Mouse (Mus musculus) CH12.LX (cell line): ENCODE data around the gene Ccser1. TPM values are rescaled to one million over a fixed set of nuclear protein-coding genes. Genes with fewer than 3 reads are reported as not detected.

Experiments used
- DNase-seq: peaks from one replicate; pipeline ENCODE4 v3.0.0-alpha.2; 2013; ENCODE audit errors: extremely low read depth
- H3K27ac ChIP-seq: 2 replicates; pipeline ENCODE4 v1.5.1; 2012; ENCODE audit warnings: low read depth, mild to moderate bottlenecking, control low read depth, moderate library complexity; ENCODE audit not compliant: insufficient read depth
- H3K27me3 ChIP-seq: replicated peaks from 2 replicates; pipeline ENCODE3; 2012; ENCODE audit warnings: inconsistent platforms
- H3K36me3 ChIP-seq, 2 experiments: replicated peaks in 1 of 2; 2 replicates each; pipeline versions ENCODE3 to v1.6.1; 2012; ENCODE audit warnings: inconsistent platforms in 1 of 2, low read length in 1 of 2, mild to moderate bottlenecking in 1 of 2, mixed read lengths in 1 of 2, moderate library complexity in 1 of 2; ENCODE audit not compliant: control insufficient read depth in 1 of 2, insufficient read depth in 1 of 2
- H3K4me1 ChIP-seq, 2 experiments: 2 replicates each; pipeline ENCODE4 v1.6.1; 2012; ENCODE audit warnings: inconsistent platforms in 1 of 2, moderate library complexity in 1 of 2; ENCODE audit not compliant: insufficient read depth in 2 of 2, control insufficient read depth in 1 of 2
- H3K4me2 ChIP-seq: 2 replicates; pipeline ENCODE4 v1.6.1; 2012; ENCODE audit warnings: low read depth, mild to moderate bottlenecking, control low read depth; ENCODE audit not compliant: poor library complexity, insufficient read depth, severe bottlenecking
- H3K4me3 ChIP-seq, 3 experiments: fragments of 150-350 bp in 1 of 3; sonication (generic) in 1 of 3; replicated peaks in 1 of 3; 2 replicates each; pipeline versions ENCODE3 to v1.5.1; 2011 to 2012; ENCODE audit warnings: low read depth in 2 of 3, low read length in 2 of 3, mild to moderate bottlenecking in 2 of 3, moderate library complexity in 2 of 3, control low read depth in 1 of 3, improper control_type of control experiment in 1 of 3, inconsistent platforms in 1 of 3, mixed read lengths in 1 of 3; ENCODE audit not compliant: poor library complexity in 1 of 3
- H3K79me2 ChIP-seq: replicated peaks from 2 replicates; pipeline ENCODE4 v1.6.1; 2012; ENCODE audit warnings: mild to moderate bottlenecking, moderate library complexity; ENCODE audit not compliant: control insufficient read depth, poor library complexity, insufficient read depth, severe bottlenecking; ENCODE audit errors: extremely low read depth
- H3K9ac ChIP-seq: 2 replicates; pipeline ENCODE4 v1.6.1; 2012; ENCODE audit warnings: low read depth, mild to moderate bottlenecking, control low read depth, moderate library complexity; ENCODE audit not compliant: insufficient read depth
- H3K9me3 ChIP-seq: replicated peaks from 2 replicates; pipeline ENCODE3; 2012; ENCODE audit warnings: low read length, inconsistent platforms, mixed read lengths
- BHLHE40 ChIP-seq: IDR thresholded peaks from 2 replicates; pipeline ENCODE4 v1.6.1; 2011; ENCODE audit warnings: mild to moderate bottlenecking, low read depth, low read length, improper control_type of control experiment
- ELF1 ChIP-seq: IDR thresholded peaks from 2 replicates; pipeline ENCODE4 v1.6.1; 2014; ENCODE audit warnings: low read depth, mild to moderate bottlenecking, inconsistent platforms, low read length, improper control_type of control experiment
- EP300 ChIP-seq: IDR thresholded peaks from 2 replicates; pipeline ENCODE4 v1.6.1; 2011; ENCODE audit warnings: low read length, improper control_type of control experiment
- JUN ChIP-seq: IDR thresholded peaks from 2 replicates; pipeline ENCODE4 v1.6.1; 2011; ENCODE audit warnings: low read depth, mild to moderate bottlenecking, low read length, improper control_type of control experiment, moderate library complexity; ENCODE audit not compliant: insufficient read depth
- MAFK ChIP-seq: IDR thresholded peaks from 2 replicates; pipeline ENCODE4 v1.6.1; 2011; ENCODE audit warnings: low read length, improper control_type of control experiment; ENCODE audit not compliant: insufficient replicate concordance
- MAZ ChIP-seq: IDR thresholded peaks from 2 replicates; pipeline ENCODE4 v1.6.1; 2012; ENCODE audit warnings: low read depth, mild to moderate bottlenecking, inconsistent platforms, low read length, improper control_type of control experiment, moderate library complexity
- MEF2A ChIP-seq: IDR thresholded peaks from 2 replicates; pipeline ENCODE4 v1.6.1; 2014; ENCODE audit warnings: low read depth, mild to moderate bottlenecking, inconsistent platforms, low read length, improper control_type of control experiment, borderline replicate concordance
- MXI1 ChIP-seq: IDR thresholded peaks from 2 replicates; pipeline ENCODE4 v1.6.1; 2011; ENCODE audit warnings: mild to moderate bottlenecking, low read depth, low read length, improper control_type of control experiment
- MYC ChIP-seq: IDR thresholded peaks from 2 replicates; pipeline ENCODE4 v1.6.1; 2011; ENCODE audit warnings: low read depth, mild to moderate bottlenecking, improper control_type of control experiment, low read length
- NELFE ChIP-seq: IDR thresholded peaks from 2 replicates; pipeline ENCODE4 v1.6.1; 2011; ENCODE audit warnings: low read depth, low read length, improper control_type of control experiment
- POLR2A ChIP-seq: IDR thresholded peaks from 2 replicates; pipeline ENCODE4 v1.6.1; 2011; ENCODE audit warnings: low read depth, mild to moderate bottlenecking, improper control_type of control experiment, low read length
- POLR2AphosphoS2 ChIP-seq: IDR thresholded peaks from 2 replicates; pipeline ENCODE4 v1.6.1; 2011; ENCODE audit warnings: low read depth, low read length, improper control_type of control experiment
- RAD21 ChIP-seq: IDR thresholded peaks from 2 replicates; pipeline ENCODE4 v1.6.1; 2011; ENCODE audit warnings: low read depth, mild to moderate bottlenecking, low read length, improper control_type of control experiment, moderate library complexity
- RCOR1 ChIP-seq: conservative IDR thresholded peaks from 2 replicates; pipeline ENCODE4 v1.6.1; 2012; ENCODE audit warnings: low read depth, mild to moderate bottlenecking, inconsistent platforms, low read length, improper control_type of control experiment
- TBP ChIP-seq: conservative IDR thresholded peaks from 2 replicates; pipeline ENCODE4 v1.6.1; 2011; ENCODE audit warnings: low read depth, low read length, improper control_type of control experiment
- UBTF ChIP-seq: IDR thresholded peaks from 2 replicates; pipeline ENCODE4 v1.6.1; 2012; ENCODE audit warnings: low read depth, mild to moderate bottlenecking, inconsistent platforms, low read length, improper control_type of control experiment, moderate library complexity
- USF2 ChIP-seq: conservative IDR thresholded peaks from 2 replicates; pipeline ENCODE4 v1.6.1; 2011; ENCODE audit warnings: low read depth, low read length, improper control_type of control experiment
- dilution Hi-C: fragments of 300-500 bp; cut with MboI; formaldehyde crosslinking; loops from 2 replicates; pipeline ENCODE4 v1.14.3; 2020; ENCODE audit warnings: low sequenced_read_pairs; ENCODE audit not compliant: extremely low pct_unique_long_range_greater_than_20kb, extremely low pct_ligation_motif_present
- in situ Hi-C: fragments of 300-500 bp; cut with MboI; formaldehyde crosslinking; loops from 3 replicates; pipeline ENCODE4 v1.14.3; 2019; ENCODE audit warnings: low sequenced_read_pairs, low pct_ligation_motif_present, low pct_unique_long_range_greater_than_20kb, mixed read lengths
- polyA plus RNA-seq: library from polyadenylated mRNA; unstranded; fragments of >175 nt; gene quantifications from 2 replicates; pipeline ENCODE4 v1.2.1, GENCODE M21; 2012; ENCODE audit warnings: low read depth; ENCODE audit not compliant: insufficient read length
- total RNA-seq, 2 experiments: library from RNA; depleted of rRNA; stranded (reverse); fragments of 300-350 nt in 1 of 2; fragments of >200 nt in 1 of 2; gene quantifications; 2 replicates each; pipeline ENCODE4 v1.2.3; 2012 to 2014

Ccser1 gene
- total and polyA plus RNA-seq, 3 experiments = not detected

DNA sequence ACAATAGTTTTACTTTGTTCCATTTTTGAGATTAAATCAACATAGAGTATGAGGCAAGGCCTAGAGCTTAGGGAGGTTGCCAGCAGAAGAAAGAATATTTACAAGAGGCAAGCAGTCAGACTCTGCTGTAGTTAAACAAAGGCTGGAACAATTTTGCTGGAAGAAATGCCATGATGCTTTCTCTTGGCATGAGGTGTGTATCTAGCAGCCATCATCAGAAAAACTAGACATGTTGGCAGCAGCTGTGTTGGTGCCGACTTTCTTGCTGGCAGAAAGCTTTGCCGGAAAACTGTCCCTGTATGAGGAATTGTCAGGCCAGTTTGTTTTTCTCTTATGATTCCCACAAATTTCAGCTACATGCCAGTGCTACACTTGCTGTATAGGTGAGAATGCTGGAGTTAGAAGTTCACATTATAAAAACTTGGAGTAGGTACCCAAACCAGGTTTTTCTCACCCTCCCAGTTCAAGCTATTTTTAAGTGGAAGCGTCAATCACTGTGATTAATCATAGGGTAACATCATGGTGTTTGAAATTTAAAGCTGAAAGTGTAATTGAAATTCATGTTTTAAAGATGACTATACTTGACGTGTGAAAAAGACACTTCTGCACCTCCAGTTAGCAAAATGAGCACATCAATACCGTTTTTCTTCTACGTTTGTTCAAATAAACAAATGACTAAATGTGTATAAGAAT, 1016.5 kb downstream of the Ccser1 start:
- TF ChIP-seq RCOR1 = no peak
- no peak for TF ChIP-seq JUN
- no peak for TF ChIP-seq USF2
- TF ChIP-seq MYC = no peak
- no peak for TF ChIP-seq MAFK
- TF ChIP-seq EP300 = no peak
- TF ChIP-seq UBTF = no peak
- no peaks in the 10 kb centered on the region for H3K4me1 ChIP-seq
- H3K27ac ChIP-seq = no peak overlapping the region
- DNase-seq = no peak
- in situ Hi-C loops (no loop called here), dilution Hi-C loops (no loop called here)
- H3K9ac ChIP-seq = no peak overlapping the region
- H3K27me3 ChIP-seq = no peaks in the 10 kb centered on the region
- no peak overlapping the region for H3K4me2 ChIP-seq
- no peak overlapping the region for H3K4me3 ChIP-seq
- no peaks in the 10 kb centered on the region for H3K36me3 ChIP-seq
- peaks cover 22% of the 10 kb centered on the region for H3K9me3 ChIP-seq
- H3K79me2 ChIP-seq = no peaks in the 10 kb centered on the region

GRCm38 (mm10) chr6:62198768-62199167, 1018.6 kb downstream of the Ccser1 start:
- H3K9ac ChIP-seq = no peak overlapping the region
- no peak overlapping the region for H3K4me2 ChIP-seq
- no peak for DNase-seq
- H3K27ac ChIP-seq = no peak overlapping the region
- dilution Hi-C loops (no loop called here), in situ Hi-C loops (no loop called here)
- H3K36me3 ChIP-seq = no peaks in the 10 kb centered on the region
- H3K27me3 ChIP-seq = no peaks in the 10 kb centered on the region
- H3K9me3 ChIP-seq = peaks cover 21% of the 10 kb centered on the region
- H3K4me3 ChIP-seq = no peak overlapping the region
- no peak for TF ChIP-seq MEF2A
- TF ChIP-seq POLR2A = no peak
- no peak for TF ChIP-seq NELFE
- no peak for TF ChIP-seq BHLHE40
- TF ChIP-seq ELF1 = no peak
- no peak for TF ChIP-seq RAD21
- no peak for TF ChIP-seq POLR2AphosphoS2
- TF ChIP-seq EP300 = no peak
- no peak for TF ChIP-seq TBP
- no peak for TF ChIP-seq USF2
- TF ChIP-seq MXI1 = no peak
- TF ChIP-seq MAZ = no peak
- no peaks in the 10 kb centered on the region for H3K4me1 ChIP-seq
- H3K79me2 ChIP-seq = no peaks in the 10 kb centered on the region
